Mouse (Mus musculus): ENCODE measurements at regions not wholly inside any gene's neighbourhood (a gene's known extent, or its start where the extent isn't known, plus 50 kb on each side); places are given as distances from the start of the nearest gene placed in this dataset.
"Not testable (repeated sequence)": the region's sequence is repeated elsewhere in the genome, so short reads cannot be mapped to it uniquely, and the experiment has no call there.

DNA sequence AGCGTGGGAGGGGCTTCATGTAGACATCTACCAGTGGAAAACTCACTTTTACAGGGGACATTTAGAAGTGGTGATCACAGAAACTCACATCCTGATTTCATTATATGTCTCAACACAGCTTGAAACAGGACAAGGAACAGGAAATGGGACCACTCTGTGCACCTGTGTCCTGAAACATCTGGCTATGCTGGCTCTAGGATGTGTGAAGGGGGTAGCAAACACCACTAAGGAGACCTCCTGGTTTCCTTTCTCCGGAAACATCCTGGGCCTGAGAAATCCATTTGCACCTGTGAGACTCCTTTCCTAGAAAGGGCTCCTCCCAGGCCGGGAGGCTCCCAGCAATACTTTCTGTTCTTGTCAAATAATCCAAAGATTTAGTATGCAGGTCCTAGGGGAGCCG is 167.1 kb downstream of the Opa1 start:
- DNase-seq: no peak

DNA sequence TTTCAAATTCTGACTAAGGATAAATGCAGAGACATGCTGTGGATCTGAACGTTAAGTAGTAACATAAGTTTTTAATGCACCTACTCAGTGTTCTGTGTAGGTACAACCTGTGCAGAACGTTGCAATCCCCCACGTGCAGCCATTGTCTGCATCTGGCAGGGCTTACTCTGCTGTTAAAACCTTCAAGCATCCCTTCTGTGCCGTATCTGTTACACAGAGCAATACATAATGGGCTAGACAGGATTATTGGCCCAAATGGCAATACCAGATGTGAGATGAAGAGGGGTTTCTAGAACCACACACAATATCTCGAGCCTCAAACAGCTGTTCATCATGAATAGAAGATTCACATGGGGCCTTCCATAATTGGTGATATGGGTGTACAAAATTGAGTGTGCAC is 170.0 kb downstream of the Opa1 start:
- DNase-seq: no peak

DNA sequence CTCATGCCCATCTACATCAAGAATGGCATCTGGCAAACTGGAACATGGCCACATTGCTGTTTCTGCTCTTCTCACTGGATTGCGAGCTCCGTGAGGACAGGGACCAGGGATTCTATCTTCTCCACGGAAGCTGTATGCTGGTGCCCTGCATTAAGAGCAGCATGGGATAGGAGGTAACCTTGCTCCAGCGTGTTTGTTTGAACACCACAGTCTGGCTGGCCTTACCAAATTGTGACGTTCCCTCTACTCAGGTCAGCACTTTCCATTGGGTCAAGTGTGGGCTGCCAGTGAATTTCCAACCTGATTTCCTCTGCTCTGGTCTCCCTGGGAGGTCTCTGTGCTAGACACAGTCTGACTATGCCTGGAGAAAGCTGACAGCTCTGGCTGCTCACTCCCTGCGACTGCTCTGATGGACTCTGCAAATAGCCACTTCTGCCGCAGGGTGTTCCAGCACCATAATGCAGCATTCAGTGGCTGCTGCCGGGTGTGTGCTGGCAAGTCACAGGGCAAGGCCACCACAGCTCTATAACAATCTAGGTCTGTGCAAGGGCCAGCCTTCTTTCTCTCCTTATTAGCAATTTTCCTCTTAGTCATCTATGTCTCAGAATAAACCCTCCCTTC is 175.6 kb downstream of the Opa1 start:
- no peak for DNase-seq

DNA sequence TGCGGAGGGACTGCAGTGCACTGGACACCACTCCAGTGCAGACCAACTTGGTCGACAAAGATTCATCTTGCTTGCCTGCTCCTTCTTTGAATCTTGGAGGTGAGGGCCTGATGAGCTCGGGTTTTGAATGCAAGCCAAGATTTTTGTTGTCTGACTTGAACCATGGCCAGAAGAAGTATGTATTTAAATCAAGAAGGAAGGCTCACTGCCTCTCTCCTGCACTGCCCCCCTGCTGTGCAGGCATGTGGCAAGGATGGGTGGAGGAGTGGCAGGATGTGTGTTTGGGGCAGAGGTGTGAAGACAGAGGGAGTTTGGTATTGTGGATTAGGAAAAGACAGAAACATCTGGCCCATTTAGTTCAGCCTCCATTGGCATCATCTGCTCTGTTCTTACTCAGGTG is 179.1 kb downstream of the Opa1 start:
- DNase-seq: no peak

DNA sequence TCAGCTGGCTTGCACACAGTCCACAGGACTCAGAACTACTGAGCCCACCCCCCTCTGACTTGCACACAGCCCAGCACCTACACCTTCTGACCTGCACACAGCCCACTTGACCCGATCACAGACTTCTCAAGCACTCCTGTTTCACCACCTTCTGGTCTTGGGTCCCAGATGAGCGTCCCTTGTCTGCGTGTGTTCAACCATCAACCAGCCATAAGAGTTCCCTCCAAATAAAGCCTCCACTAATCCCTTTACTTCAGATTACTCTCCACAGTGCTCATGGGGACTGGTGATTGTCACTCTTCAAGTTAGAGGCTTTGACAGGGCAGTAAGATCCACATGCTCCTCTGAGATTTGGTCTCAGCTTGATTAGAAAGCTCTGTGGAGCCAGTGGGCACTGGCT is 180.3 kb downstream of the Opa1 start:
- no peak for DNase-seq

DNA sequence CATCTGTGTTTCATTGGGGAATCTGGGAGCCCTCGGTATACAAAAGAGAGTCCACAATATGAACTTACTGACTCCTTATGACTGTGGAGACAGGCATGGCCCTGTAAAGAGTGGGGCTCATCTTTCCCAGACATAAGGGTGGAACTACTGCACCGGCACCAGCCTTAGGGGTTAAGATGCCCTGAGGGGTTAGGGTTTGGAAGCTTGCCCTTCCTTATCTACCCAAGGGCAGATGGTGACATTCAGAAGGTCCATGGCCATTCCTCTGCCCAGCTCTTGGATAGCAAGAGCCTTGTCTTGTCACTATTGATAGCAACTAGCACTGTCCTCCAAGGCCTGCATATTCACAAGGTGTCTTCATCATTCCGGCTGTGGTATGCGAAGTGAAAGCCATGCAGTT is 181.5 kb downstream of the Opa1 start:
- no peak for DNase-seq

DNA sequence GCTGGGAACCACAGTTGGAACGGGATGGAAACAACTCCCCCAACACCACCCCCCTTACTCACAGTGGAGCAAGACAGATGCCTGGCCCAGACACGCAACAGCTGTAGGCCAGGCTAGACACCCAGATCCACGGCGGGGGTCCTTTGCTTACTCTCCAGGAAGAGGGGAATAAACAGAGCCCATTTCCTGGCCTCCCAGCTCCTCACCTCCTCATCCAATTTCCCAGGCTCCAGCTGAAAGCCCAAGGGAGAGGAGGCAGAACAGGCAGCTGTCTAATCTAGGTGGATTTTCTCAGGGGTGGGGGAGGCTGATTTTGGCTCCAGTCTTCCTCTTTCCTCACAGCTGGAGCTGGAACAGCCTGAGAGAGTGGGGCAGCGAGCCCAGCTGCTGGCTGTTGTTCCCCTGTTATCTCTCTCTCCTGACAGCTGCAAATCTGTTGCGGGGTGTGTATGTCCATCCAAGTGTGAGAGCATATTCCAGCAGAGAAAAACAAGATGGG is 182.7 kb downstream of the Opa1 start:
- DNase-seq: no peak

DNA sequence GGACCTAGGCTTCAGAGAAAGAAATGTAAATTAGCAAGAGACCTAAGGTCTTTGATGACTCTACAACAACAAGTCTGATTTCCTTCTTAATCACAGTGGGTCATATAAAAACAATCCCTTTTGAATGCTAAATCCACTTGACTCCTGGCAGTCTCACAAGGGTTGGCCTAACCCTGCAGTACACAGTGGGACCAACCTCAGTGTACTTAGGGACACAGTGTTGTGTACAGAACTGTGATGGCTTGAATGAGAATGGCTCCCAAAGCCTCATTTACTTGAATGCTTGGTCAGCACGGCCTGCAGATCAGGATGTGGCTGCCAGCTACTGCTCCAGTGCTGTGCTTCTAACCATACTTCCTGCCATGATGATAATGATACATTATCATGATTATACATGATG is 185.2 kb downstream of the Opa1 start:
- no peak for DNase-seq

DNA sequence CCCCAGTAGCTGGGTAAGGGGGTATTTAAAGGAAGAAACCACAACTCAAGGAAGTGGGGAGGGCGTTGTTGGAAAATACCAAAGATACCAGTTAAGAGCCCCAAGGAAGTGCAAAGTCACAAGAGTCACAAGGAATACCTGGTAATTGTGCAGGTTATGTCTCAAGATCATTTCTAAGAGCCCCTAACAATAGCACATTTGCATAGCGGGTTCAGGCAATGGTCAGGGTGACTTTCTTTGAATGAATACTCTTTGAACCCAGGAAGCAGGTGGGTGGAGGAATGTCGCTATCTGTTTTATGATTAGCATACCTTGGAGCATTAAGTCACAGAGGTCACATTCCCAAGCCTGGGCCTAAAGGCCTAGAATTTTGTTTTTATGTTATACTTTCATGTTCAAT is 186.7 kb downstream of the Opa1 start:
- DNase-seq: not testable (repeated sequence)

DNA sequence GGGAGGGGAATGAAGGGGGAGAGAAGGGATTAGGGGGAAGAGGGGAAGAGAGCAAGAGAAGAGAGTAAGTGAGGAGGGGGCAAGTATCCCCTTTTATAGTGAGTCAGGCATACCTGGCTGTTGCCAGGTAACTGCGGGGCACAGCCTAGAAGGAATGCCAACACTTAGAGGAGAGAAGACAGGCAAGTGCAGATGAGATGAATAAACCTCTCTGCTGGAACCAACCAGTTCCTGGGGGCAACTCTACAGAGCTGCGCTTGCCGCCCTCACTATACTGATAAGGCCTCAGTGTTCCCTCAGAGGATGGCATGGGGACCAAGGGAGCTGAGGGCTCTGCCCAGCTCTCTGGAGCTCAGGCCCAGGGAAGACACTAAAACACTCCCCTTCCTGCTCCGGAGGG is 192.2 kb downstream of the Opa1 start:
- DNase-seq: no peak

DNA sequence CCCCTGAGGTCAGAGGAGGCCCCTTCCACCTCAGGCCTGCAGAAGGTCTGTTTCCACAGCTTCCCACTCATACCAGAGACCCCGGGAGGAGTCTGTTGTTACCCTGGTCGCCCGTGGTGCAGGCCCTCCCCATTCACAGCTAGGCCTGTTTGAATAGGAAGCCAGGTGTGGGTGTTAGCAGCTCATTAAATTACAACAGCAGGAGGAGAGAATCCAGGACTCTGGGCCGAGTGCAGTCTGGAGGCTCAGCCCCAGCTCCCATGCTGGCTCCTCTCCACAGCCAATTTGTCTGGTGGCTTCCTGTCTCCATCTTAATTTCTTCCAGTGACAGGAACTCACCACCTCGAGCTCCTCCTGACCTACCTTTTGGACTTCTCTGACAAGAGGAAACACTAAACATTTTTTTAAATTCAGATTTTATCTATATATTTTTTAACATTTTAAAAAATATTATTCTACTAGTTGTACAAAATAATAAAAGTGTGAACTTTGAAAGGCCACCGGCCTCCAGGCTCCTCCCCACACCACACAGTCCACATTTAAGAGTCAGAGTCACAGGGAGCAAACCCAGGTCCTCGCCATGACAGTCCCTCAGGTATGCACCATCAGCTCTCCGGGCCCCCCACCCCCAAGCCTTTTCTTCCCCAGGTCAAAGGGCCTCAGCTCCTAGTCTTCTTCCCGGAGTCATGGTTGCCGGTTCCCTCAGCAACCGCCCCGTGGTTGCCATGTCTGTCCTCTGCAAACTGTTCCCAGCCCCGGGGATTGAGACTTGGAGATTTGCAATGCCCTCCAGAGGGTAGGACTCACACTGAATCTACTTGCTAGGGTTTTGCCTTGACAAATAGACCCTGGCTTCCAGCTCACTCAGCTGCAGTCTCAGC is 192.8 kb downstream of the Opa1 start:
- DNase-seq: no peak

DNA sequence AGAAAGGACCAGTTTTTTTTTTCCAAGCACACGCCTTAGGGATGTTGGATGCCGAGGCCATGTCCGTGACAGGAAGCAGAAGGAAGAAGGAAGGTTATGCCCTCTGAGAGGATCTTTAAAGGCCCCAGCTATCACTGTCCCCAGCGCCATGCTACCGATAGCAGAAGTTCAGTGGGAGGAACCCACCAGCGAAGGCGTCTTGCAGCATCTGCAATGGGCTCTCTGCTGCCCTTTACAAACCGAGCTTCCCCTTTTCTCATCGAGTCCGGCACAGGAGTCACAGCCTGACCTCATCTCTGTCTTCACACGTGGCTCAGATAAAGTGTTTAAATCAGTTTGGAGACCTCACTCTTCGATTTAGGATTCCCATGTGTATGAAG is 193.5 kb downstream of the Opa1 start:
- no peak for DNase-seq

DNA sequence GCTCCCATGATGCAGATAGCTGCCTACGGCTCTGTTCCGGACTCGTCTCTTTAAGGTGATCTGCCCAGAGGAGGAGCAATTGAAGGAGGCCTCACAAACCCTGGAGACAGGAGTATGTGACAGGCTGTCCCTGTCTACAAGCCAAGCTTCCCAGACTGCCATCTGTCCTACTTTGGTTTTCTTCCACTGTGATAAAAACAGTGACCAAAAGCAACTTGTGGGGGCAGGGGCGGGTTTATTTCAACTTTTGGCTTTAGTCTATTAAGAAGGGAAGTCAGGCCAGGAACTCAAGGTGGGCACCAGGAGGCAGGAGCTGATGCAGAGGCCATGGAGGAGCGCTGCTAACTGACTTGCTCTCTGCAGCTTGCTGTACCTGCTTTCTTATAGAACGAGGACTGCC is 193.9 kb downstream of the Opa1 start:
- no peak for DNase-seq

DNA sequence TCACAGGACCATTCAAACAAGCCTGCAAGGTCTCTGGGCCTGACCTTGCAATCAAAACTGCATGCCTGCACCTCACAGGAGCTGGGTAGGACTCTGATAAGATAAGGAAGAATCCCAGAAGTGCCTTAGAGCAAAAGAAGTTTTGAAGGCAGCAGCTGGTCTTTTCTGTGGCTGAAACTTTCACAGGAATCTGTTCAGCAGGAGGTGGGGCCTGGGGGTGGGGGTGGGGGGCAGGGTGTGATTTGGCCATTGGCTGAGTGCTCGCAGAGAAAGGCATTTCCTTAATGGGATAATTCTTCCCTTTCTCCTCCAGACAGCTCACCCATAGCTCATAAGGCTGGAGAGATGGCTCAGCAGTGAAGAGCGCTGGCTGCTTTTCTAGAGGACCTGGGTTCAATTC is 195.8 kb downstream of the Opa1 start:
- DNase-seq: no peak

DNA sequence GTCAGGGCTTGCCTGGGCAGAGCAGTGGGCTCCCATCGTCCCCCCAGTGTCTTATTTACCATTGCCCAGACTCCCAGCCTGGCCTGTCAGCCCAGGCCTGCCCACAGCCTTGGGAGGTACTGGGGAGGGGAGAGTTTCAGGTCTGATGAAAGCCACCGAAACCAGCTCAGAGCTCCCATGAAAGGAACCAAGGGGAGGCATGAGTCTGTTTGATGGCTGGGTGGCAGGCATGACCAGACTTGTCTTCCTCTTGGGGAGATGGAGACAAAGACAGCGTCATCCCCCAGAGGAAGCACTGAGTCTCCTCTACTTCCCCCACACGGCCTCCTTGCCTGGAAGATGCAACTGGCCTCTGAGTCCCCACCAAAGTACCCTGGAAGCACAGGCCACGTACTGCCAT is 196.7 kb downstream of the Opa1 start:
- DNase-seq: no peak

DNA sequence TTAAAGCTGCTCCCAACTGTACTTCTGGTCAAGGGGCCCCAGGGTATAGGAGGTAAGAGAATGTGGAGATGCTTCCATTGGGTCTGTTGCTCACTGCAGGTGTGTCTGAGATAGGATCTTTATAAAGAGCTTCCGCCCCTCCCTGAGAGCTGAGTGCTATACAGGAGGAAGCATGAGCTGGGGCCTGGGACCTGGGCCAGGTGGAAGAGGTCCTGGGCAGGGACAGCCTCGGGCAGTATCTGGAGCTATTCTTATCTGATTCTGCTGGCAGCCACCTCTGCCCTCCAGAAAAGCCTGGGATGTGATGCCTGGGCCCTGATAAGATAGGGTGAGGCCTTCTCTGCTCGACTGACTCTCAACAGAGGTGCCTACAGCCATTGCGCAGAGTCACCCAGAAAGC is 203.3 kb downstream of the Opa1 start:
- DNase-seq: peak; percentile 52

DNA sequence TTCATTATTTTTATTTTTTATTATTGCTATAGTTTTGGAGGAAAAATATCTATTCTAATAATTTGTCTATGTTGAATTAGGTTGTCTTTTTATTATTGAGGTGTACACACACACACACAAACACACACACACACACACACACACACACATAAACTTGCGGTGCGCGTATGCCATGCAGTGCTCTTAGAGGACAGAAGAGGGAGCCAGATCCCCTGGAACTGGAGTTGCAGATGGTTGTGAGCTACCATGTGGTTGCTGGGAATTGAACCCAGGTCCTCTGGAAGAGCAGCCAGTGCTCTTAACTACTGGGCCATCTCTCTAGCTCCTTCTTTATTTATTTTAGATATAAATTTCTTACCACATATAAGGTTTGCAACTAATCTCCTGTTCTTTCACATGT is 206.0 kb downstream of the Opa1 start:
- DNase-seq: no peak

DNA sequence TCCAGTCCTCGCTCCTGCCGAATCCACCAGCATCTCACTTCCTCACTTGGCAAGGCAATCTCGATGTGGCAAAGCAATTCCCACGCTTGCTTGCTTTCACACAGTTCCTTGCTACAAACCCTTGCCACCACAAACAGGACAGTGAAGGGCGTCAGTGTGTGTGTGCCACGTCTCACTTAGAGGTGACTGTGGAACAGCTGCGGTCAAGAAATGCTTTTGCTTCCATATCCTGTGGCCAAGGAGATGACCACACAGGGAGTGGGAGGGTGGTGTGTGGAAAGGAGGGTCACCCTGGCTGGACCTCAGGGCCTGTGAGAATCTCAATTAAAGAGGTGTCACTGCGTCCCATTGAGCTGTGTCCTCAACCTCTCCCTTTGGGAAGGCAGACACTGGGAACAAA is 207.4 kb downstream of the Opa1 start:
- DNase-seq: no peak

DNA sequence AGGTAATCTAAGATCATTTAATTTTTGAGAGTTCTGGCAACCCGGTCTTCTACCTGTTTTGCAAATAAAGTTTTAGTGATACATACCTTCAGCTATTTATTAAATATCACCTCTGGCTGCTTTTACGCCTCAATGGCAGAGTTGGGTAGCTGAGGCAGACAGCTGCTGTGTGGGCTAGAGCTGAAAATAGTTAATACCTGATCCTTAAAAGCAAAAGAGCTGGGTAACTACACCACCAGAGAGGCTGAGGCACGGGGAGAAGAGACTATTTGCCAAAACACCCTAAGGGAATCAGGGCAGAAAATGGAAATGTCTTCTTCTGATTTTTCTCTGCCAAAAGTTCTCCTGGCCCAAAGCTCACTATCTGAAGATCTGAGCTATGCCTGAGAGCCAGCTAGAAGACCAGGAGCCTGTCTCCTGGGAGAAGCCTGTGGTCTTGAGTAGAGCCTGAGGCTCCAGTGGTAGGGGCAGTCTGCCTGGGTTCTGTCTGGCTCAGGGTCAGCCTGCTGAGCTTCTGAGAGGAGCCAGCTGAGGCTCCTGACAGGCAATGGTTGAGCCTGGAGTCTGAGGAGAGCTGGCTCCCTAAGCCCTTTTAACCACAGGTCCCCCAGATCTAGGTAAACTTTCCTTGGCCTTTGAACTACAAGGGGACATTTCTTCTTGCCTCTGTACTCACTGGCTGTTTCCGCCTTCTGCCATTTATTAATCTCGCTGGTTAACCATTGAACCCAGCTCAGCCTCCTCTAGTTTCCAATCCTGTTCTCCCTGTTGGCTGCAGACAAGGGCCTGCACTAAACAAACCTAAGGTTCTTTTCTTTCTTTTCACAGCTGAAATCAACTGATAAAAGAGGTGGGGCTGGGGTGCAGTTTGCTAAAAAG is 208.7 kb downstream of the Opa1 start:
- DNase-seq: no peak

DNA sequence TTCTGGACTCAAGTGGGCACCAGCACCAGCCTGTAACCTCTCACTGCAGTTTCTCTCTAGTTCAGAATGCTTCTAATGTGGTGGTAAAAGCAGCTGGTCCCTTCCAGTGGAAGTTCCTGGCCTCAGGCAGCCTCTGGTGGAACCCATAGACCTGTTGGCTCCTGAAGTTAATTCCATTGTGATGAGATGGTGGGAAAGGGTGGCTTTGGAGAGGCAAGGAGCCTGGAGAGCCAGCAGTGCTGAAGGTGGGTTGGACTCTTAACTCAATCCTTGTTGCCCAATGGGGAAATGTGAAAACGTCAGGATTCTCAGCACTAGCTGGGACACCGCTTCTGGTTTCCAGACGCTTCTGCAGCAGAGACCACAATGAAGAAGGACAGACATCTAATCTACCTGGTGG is 210.9 kb downstream of the Opa1 start:
- DNase-seq: no peak

DNA sequence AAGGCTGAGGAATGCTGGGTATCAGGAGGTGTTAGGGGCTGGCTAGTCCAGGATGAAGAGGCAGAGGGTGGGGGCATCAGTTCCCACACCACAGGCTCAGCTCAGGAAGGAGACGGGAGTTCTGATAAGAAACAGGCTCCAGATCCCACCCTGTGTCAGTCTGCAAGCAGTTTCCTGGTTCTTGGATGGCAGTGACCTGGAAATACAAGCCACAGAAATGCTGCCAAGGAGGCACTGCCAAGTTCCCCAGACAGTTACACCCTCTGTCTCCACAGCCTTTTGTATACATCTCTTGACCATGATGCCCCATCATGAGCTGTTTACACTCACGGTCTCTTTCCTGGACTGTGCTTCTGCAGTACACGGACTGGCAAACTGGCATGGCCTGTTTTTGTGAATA is 220.1 kb downstream of the Opa1 start:
- DNase-seq: no peak

DNA sequence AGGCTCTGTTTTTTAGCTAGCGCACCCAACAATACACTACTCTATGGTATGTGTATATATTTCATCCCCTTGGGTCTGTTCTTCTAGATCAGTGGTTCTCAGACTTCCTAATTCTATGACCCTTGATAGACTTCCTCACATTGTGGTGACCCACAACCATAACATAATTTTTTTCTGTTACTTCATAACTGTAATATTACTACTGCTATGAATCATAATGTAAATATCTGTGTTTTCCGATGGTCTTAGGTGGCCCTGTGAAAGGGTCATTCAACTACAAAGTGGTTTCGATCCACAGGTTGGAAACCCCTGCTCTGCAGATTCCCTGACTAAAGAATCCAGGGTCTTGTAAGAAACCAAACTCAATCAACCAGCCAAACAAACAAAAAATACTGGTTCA is 220.8 kb downstream of the Opa1 start:
- DNase-seq: no peak

DNA sequence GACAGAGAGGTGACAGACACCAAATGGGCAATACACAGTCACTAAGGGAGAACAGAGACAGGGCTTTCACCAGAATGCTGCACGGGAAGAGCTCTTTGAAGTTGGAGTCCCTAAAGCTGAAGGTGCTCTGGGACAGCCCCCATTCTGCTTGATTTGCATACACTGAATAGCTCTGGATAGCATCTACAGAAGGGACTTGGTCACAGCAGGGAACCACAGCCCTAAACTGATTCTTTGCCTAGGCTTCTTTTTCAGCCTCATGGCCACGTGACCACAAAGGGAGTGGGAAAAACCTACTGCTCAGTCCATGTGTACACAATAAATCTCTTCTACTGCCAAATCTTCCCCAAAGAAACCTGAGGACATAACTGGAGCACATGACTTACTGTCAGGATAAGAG is 221.3 kb downstream of the Opa1 start:
- no peak for DNase-seq

DNA sequence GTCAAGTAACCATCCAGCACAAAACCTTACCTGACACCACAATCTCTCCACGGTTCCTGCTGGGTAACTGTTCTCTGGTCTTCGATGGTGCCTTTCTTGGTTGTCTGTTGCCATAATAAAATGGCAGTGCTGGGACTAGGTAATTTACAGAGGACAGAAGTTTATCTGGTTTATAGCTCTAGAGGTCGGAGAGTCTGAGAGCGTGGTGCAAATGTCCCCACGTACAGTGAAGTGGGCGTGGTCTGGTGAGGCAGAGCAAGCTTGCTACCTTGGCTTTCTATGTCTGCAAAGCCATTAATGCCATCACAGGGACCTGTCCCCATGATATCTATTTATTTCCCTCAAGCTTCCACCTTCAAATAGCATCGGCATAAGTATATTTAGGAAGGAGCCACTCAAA is 223.0 kb downstream of the Opa1 start:
- DNase-seq: no peak

All from thymus, postnatal 14 days (tissue).